Mouse (Mus musculus): ENCODE results near the gene Tpcn1.

- TF ChIP-seq CTCF (IDR thresholded peaks at IDR 0.05; ENCODE audit: extremely low read depth, insufficient read depth, low read length) (no peak), POLR2A (IDR thresholded peaks at IDR 0.05; ENCODE audit: extremely low read depth, insufficient read depth, low read length) (no peak)
Measured at GRCm38 (mm10) chr5:120499202-120499601, 89.3 kb downstream of the Tpcn1 start.
